Mouse (Mus musculus): ENCODE data around the gene Ccdc62. TPM values are rescaled to one million over a fixed set of nuclear protein-coding genes. Genes with fewer than 3 reads are reported as not detected.

The Ccdc62 gene
- polyA plus RNA-seq, 2 experiments: 2.7 to 3.4 TPM

DNA sequence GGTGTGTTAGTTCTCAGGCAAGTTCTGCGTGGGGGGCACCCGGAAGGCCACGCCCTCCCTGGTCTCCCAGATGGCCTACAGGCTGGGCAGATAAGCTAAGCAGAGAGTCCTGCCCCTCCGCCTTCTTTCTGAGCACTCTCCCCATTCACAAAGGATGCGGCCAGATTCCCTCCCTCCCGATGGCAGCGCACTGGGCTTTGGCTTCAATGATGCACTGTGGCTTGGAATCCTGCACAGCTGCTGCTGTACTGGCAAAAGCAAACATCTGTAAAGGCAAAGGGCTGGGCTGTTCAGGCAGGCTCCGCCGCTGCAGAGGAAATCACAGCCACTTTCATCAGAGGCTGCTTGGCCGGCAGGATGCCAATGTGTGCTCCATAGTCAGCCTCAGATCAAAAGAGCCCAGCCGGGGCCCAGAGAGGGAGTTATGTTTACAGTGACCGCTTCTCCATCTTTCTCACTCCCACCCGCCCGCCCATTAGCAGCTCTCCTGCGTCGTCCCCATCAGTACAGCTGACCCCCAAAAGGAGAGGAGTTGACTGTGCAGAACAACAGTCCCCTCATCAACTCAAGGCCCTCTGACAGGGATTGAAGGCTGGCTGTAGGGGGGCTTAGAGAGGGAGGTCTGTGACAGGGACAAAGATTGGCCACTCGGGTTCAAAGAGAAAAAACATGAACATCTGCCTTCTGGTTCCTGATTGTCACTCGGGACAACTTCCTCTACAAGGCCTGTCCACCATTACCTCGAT, 80.6 kb downstream of the Ccdc62 start:
- ATAC-seq (ENCODE audit: insufficient read depth): peak; percentile 67
- Histone ChIP-seq H3K27me3 (ENCODE audit: control insufficient read depth, insufficient read depth, low read length) (no peaks in the 10 kb centered on the region), H3K36me3 (replicated peaks; ENCODE audit: control insufficient read depth, insufficient read depth, low read depth) (peaks cover 37% of the 10 kb centered on the region), H3K27ac (peak overlapping the region; percentile 77; the same call in 1 of the 2 replicates), H3K4me2 (ENCODE audit: low read depth) (peak overlapping the region; percentile 61), H3K4me3 (ENCODE audit: insufficient read depth in 1 of 2, low read depth in 2 of 2, low read length in 2 of 2) (peak overlapping the region in 1 of 2 experiments; percentile 20; a peak in 2 of 4 replicates), H3K9me3 (ENCODE audit: control insufficient read depth, low read length) (no peaks in the 10 kb centered on the region), H3K9ac (replicated peaks) (peak overlapping the region; percentile 48), H3K4me1 (replicated peaks; ENCODE audit: control insufficient read depth in 2 of 2, insufficient read depth in 2 of 2, low read length in 1 of 2) (peaks cover 37 to 51% of the 10 kb centered on the region in 2 experiments)
- DNase-seq (ENCODE audit: low read depth in 3 of 3, low spot score in 3 of 3): peak in 1 of 3 experiments; percentile 68
- 15% methylated on average over 19 of the region's 19 CpGs for WGBS (ENCODE audit: insufficient replicate concordance)
- peak; percentile 53 for TF ChIP-seq EP300 (IDR thresholded peaks at IDR 0.05; ENCODE audit: low read depth)
- TF ChIP-seq CTCF (IDR thresholded peaks at IDR 0.05; ENCODE audit: low read depth): no peak

- 17% methylated on average over 8 of the region's 8 CpGs for WGBS (ENCODE audit: insufficient replicate concordance)
- Histone ChIP-seq H3K27me3 (ENCODE audit: control insufficient read depth, insufficient read depth, low read length) (no peaks in the 10 kb centered on the region), H3K4me2 (ENCODE audit: low read depth) (peak overlapping the region; percentile 61; the same call in 1 of the 2 replicates), H3K9me3 (ENCODE audit: control insufficient read depth, low read length) (no peaks in the 10 kb centered on the region), H3K4me1 (replicated peaks; ENCODE audit: control insufficient read depth in 2 of 2, insufficient read depth in 2 of 2, low read length in 1 of 2) (peaks cover 44 to 59% of the 10 kb centered on the region in 2 experiments), H3K4me3 (ENCODE audit: insufficient read depth in 1 of 2, low read depth in 2 of 2, low read length in 2 of 2) (no peak overlapping the region), H3K36me3 (replicated peaks; ENCODE audit: control insufficient read depth, insufficient read depth, low read depth) (peaks cover 30% of the 10 kb centered on the region), H3K27ac (no peak overlapping the region), H3K9ac (replicated peaks) (no peak overlapping the region)
- no peak for TF ChIP-seq CTCF (IDR thresholded peaks at IDR 0.05; ENCODE audit: low read depth)
- no peak for TF ChIP-seq EP300 (IDR thresholded peaks at IDR 0.05; ENCODE audit: low read depth)
- no peak for ATAC-seq (ENCODE audit: insufficient read depth)
- DNase-seq (ENCODE audit: low read depth in 3 of 3, low spot score in 3 of 3): no peak
Observed at GRCm38 (mm10) chr5:124011927-124012326, 81.4 kb downstream of the Ccdc62 start.

DNA sequence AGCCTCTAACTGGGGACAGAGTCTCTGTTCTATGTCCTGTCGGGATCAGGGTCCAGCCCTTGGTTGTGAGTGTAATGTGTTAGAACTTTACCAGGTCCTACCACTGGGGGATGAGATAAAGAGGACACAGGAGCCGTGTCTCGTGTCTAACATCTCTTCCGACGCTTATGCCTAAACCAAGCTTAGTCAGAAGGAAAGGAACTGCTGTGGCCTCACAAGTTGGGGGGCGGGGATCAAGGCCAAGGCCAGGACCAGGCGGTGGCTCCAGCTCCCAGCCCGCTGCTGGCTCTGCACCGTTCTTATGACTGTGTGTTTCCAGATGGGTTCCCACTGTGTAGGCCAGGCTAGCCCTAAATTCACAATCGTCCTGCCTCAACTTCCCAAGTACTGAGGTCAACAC, 82.4 kb downstream of the Ccdc62 start:
- Histone ChIP-seq H3K9ac (replicated peaks) (no peak overlapping the region), H3K9me3 (ENCODE audit: control insufficient read depth, low read length) (no peaks in the 10 kb centered on the region), H3K27ac (no peak overlapping the region), H3K4me3 (ENCODE audit: insufficient read depth in 1 of 2, low read depth in 2 of 2, low read length in 2 of 2) (no peak overlapping the region), H3K4me1 (replicated peaks; ENCODE audit: control insufficient read depth in 2 of 2, insufficient read depth in 2 of 2, low read length in 1 of 2) (peaks cover 53 to 69% of the 10 kb centered on the region in 2 experiments), H3K36me3 (replicated peaks; ENCODE audit: control insufficient read depth, insufficient read depth, low read depth) (peaks cover 22% of the 10 kb centered on the region), H3K27me3 (ENCODE audit: control insufficient read depth, insufficient read depth, low read length) (no peaks in the 10 kb centered on the region), H3K4me2 (ENCODE audit: low read depth) (no peak overlapping the region)
- 31% methylated on average over 10 of the region's 10 CpGs for WGBS (ENCODE audit: insufficient replicate concordance)
- DNase-seq (ENCODE audit: low read depth in 3 of 3, low spot score in 3 of 3) (no peak), ATAC-seq (ENCODE audit: insufficient read depth) (no peak)
- TF ChIP-seq EP300 (IDR thresholded peaks at IDR 0.05; ENCODE audit: low read depth) (no peak), CTCF (IDR thresholded peaks at IDR 0.05; ENCODE audit: low read depth) (peak; percentile 21; the same call in 1 of the 2 replicates)

GRCm38 (mm10) chr5:124013747-124014146, 83.3 kb downstream of the Ccdc62 start:
- H3K4me2 ChIP-seq (ENCODE audit: low read depth): no peak overlapping the region
- H3K36me3 ChIP-seq (replicated peaks; ENCODE audit: control insufficient read depth, insufficient read depth, low read depth): peaks cover 14% of the 10 kb centered on the region
- ATAC-seq (ENCODE audit: insufficient read depth): no peak
- no peaks in the 10 kb centered on the region for H3K27me3 ChIP-seq (ENCODE audit: control insufficient read depth, insufficient read depth, low read length)
- TF ChIP-seq EP300 (IDR thresholded peaks at IDR 0.05; ENCODE audit: low read depth) (no peak), CTCF (IDR thresholded peaks at IDR 0.05; ENCODE audit: low read depth) (no peak)
- H3K9me3 ChIP-seq (ENCODE audit: control insufficient read depth, low read length): no peaks in the 10 kb centered on the region
- 69% methylated on average over 16 of the region's 16 CpGs for WGBS (ENCODE audit: insufficient replicate concordance)
- no peak overlapping the region for H3K4me3 ChIP-seq (ENCODE audit: insufficient read depth in 1 of 2, low read depth in 2 of 2, low read length in 2 of 2)
- H3K27ac ChIP-seq: no peak overlapping the region
- no peak for DNase-seq (ENCODE audit: low read depth in 3 of 3, low spot score in 3 of 3)
- H3K9ac ChIP-seq (replicated peaks): no peak overlapping the region
- peaks cover 60 to 77% of the 10 kb centered on the region in 2 experiments for H3K4me1 ChIP-seq (replicated peaks; ENCODE audit: control insufficient read depth in 2 of 2, insufficient read depth in 2 of 2, low read length in 1 of 2)

DNA sequence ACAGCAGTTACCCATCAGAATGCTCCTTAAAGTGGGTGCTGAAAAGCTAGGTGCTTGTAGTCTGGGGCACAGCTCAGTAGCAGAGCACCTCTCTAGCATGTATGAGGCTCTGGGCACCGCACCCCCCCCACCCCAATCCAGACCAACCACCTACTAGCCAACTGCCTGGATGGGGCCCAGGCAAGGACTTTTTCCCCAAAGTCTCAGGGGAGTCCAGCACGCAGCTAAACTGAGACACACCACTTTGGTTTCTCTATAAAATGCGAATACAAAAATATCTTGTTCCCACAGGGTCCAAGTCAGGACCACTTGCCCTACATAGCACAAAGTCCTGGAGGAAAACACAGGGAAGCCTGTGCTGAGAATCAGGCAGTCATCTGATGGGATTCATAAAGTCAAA, 83.7 kb downstream of the Ccdc62 start:
- H3K27me3 ChIP-seq (ENCODE audit: control insufficient read depth, insufficient read depth, low read length): no peaks in the 10 kb centered on the region

More for the DNA sequence above, 83.7 kb downstream of the Ccdc62 start:
- no peak overlapping the region for H3K4me2 ChIP-seq (ENCODE audit: low read depth)
- no peaks in the 10 kb centered on the region for H3K9me3 ChIP-seq (ENCODE audit: control insufficient read depth, low read length)
- no peak overlapping the region for H3K27ac ChIP-seq
- ATAC-seq (ENCODE audit: insufficient read depth) (no peak), DNase-seq (ENCODE audit: low read depth in 3 of 3, low spot score in 3 of 3) (no peak)
- TF ChIP-seq EP300 (IDR thresholded peaks at IDR 0.05; ENCODE audit: low read depth) (no peak), CTCF (IDR thresholded peaks at IDR 0.05; ENCODE audit: low read depth) (no peak)
- H3K9ac ChIP-seq (replicated peaks): no peak overlapping the region
- no peak overlapping the region for H3K4me3 ChIP-seq (ENCODE audit: insufficient read depth in 1 of 2, low read depth in 2 of 2, low read length in 2 of 2)
- H3K4me1 ChIP-seq (replicated peaks; ENCODE audit: control insufficient read depth in 2 of 2, insufficient read depth in 2 of 2, low read length in 1 of 2): peaks cover 64 to 82% of the 10 kb centered on the region in 2 experiments
- WGBS (ENCODE audit: insufficient replicate concordance): 78% methylated on average over 3 of the region's 3 CpGs
- H3K36me3 ChIP-seq (replicated peaks; ENCODE audit: control insufficient read depth, insufficient read depth, low read depth): peaks cover 10% of the 10 kb centered on the region

Measured in liver, embryonic 14.5 days (tissue).